Mouse (Mus musculus): ENCODE measurements around the gene Socs2.

DNA sequence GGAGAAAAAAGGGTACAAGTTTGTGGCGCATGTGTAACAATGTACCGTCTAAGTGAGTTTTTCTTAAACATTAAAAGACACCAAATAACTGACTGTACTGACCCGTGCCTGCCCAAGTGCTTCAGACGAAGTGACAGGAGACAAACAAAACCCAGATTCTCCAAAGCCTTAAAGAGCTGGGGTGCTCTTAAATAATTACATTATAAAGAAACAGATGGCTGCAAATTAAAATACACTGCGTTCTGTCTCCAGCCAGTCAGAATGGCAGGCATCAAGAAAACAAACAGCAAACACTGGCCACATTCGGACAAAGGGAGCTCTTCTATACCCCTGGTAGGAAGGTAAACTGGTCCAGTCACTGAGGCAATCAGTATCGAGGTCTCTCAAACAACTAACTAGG is 49.7 kb downstream of the Socs2 start:
- TF ChIP-seq CTCF (IDR thresholded peaks at IDR 0.05; ENCODE audit: low read depth) = no peak
- no peak for TF ChIP-seq EP300 (IDR thresholded peaks at IDR 0.05; ENCODE audit: low read depth)

Data from liver, embryonic 14.5 days (tissue).